Mouse (Mus musculus) embryo, embryonic 11 days (tissue): ENCODE data around the gene Spg7.
"Not testable (repeated sequence)": the region's sequence is repeated elsewhere in the genome, so short reads cannot be mapped to it uniquely, and the experiment has no call there.

Experiments
- DNase-seq: peaks from one replicate; pipeline ENCODE4 v3.0.0-alpha.2; 2015

The Spg7 gene

DNA sequence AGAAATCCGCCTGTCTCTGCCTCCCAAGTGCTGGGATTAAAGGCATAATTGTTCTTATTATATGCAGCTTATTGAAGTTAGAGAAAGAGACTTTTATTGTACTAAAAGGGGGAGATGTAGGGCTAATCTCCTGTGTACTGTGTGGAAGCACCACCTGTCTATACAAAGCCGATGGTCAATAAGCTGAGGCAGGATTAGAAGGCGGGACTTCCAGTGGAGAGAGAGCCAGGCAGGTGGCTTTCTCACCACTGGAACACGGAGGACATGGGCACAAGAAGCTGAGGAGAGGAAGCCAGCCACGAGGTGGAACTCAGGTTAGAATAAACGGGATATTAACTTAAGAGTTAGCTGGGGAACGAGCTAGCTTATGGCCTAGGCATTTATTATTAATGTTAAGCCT, at the start of gene Spg7:
Spg7 (plus strand) TSS at position 222 of the 400 bp plus-strand sequence.
- no peak for DNase-seq

DNA sequence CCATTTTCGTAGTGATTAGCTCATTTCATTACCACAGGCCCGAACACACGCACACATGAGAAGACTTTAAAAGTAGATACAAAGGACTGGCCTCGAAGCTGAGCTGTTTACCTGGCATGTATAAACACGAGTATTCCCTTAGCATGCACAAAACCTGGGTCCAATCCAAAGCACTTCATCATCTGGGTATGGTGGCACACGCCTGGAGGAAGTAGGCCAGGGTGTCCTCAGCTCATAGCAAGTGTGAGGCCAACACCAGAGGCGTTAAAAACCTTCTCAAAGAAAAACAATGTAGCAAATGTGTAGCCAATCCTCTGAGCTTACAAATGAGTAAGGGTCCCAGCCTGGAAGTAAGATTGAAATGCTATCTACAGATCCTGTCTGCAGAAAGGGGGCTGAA, 48.3 kb upstream of the Spg7 start:
- DNase-seq, result no peak

DNA sequence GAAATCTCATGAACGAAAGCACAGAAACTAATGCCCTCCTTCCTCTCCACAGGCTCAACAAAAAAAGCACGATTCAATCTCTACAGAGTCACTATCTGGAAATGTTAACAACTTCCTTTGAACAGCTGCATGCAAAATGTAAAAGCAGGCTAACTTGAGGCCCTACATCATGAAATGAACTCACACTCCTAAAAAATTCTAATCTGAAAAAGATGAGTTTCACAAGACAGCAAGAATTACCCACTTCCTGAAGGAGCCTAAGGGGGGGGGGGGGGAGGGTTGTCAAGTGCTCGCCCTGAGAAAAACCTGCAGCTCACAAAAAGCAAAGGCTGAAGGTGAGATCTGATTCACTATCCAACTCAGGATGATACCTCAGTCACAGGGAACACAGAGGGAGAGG, 47.7 kb upstream of the Spg7 start:
- DNase-seq, result no peak

DNA sequence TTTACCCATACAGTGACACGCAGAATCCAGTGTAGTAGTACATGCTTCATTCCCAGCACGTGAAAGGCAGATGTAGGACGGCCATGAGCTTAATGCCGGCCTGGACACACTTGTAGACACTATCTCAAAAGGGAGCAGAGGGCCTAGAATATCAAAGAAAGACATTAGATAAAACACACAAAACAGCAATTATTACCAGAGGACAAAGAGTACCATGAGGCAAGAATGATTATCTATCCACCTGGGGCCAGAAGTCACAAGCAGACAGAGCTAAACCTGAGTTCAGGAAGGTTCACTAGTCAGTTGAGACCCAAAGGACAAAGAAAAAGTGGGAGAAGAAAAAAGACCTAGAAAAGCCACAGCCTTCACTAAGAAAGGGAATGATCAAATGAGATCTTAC, 45.6 kb upstream of the Spg7 start:
- DNase-seq, result no peak

DNA sequence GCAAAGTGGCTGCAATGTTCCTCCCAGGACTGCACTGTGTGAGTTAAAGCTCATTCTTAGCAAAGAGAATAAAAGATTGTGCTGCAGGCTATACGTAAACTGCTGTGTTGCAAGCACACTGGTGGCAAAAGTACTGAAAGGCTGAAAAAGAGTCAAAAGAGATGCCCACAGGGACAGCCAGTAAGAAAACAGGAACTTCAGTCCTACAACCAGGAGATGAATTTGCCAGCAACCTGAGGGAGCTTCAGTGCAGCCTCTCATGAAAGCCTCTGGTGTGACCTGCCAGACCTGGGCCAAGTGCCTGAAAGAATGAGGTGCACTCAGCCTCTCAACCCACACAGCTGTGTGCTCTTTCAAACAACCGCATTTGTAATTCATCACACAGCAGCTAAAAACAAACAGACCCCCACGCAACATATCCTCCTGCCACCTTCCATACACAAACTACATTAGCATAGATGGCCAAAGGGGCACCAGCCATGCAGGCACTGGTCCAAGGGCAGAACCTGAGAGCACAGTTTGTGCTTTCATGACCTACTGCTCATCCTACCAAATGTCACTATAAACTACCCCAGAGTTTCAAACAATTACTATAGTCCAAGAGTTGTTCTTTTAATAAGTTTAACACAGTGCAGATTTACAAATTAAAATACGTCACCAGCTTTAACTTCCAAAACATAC, 44.1 kb upstream of the Spg7 start:
- DNase-seq, result no peak

DNA sequence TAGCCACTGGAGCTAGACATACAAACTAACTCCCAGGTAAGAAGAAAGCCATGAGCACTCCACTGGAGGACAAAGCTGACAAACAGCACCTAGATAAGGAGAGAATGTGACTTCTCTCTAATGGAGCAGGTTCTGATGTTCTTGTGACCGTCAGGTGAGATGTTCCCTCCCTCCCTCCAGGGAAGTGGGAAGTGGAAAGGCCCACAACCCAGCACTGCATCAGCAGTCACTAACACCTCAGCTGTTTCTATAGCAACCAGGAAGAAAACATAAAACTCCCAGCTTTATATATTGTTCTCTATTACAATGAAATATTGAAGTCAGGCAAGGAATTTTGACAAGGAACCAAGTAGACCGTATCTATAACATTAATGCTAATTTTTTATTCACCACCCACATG, 42.7 kb upstream of the Spg7 start:
- no peak for DNase-seq

DNA sequence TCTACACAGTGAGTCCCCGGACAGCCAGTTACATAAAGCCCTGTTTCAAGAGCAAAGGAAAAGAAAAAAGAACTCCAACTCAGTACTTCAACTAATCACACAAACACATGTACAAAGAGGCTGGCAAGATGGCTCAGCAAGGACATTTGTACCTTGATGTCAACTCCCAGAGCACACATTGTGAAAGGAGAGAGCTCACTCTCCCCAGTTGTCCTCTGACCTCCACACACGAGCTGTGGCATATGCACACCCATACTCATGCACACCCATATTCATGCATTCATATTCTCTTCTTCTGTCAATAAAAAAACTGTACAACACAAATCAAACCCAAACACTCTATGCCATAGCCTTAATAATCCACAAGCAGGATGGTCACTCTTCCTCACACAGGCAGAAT, 41.9 kb upstream of the Spg7 start:
- DNase-seq, result no peak

DNA sequence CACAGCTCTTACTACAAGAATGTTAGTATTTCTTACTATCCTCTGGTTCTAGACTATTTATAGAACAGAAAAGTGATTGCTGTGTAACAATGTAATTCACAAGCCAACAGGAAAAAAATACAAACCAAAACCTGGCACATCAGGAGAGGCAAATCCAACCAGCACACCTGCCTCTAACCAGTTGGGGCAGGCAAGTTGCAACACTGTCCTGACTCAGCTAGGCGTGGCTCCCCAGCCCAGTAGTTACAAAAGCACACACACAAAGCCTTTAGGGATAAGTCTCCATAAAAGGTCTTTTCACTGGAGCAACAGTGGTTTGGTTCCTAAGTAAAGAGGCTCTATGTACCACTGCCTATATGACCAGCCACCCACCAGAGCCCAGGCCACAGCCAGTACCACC, 41.5 kb upstream of the Spg7 start:
- no peak for DNase-seq

DNA sequence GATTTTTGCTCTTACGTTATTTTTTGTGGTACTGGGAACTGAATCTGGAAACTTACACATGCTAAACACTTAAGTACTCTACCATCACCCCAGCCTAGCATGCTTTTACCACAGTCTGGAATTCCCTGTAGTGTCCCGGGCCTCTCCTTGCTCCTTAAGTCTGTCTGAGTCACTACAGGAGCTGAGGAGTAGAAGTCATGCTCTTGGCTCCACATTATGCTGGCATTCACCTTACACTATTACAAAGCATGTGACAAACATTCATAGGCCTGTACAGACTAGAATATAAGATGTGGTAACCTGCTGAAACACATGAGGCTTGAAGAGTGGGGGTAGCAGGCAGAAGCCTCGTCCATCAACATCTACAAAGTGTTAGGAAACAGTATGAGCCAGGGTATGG, 40.0 kb upstream of the Spg7 start:
- DNase-seq, result no peak

DNA sequence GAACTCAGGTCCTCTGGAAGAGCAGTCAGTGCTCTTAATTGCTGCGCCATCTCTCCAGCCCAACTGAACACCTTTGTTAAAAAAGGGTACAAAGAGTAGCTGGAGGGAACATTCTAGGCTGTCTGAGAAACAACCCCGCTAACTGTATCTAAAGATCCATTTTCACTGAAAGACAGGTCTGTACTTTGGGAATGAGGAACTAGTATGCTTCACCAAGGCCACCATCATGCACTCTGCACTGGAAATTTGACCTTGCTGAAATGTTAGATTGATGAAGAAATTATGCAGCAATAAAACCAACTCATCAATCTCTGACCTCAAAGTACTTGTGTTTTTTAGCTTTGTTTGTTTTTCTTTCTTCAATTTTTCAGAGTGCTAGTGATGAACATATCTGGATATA, 38.5 kb upstream of the Spg7 start:
- DNase-seq, result no peak

DNA sequence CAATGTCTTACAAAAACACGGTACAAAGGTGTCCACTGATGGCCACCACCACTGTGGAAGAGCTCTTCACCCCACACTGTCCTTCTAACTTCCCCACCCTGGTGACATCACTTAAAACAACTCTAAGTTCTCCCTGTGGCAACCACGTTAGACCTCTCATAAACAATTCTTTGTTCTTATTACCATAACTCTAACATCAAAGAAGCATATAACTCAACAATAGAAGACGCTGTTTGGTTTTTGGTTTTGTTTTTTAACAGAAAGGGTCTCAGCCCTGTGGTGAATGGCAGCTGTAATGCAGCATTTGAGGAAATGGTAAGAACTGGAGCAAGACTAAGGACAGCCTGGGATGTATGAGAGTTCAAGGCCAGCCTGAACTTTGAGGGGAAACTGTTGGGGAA, 36.8 kb upstream of the Spg7 start:
- no peak for DNase-seq

DNA sequence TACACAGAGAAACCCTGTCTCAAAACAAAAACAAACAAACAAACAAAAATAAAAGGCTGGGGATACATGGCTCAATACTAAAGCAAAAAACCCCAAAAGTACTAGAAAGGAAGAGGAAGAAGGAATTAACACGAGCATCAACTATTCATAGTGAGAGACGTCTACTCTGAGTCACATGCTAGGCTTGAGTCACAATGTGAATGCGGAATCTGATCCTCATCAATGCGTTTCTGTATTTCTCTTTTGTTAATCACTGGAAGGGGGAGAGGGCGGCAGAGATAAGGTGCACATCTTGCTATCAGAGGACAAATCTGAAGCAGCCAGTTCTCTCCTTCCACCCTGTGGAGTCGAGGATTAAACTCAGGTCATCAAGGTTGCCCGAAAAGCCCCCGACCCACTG, 35.0 kb upstream of the Spg7 start:
- no peak for DNase-seq

DNA sequence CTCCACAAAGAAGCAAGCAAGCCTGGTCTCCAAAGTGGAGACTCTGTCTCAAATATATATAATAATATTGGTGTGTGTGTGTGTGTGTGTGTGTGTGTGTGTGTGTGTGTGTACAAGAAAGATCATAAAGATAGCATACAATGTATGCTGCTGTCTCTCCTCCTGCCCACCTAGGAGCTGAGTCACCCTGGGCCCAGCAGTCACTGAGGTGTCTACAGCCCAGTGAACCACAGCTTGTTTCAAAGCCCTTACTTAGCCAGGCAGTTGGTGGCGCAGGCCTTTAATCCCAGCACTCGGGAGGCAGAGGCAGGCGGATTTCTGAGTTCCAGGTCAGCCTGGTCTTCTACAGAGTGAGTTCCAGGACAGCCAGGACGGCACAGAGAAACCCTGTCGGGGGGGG, 32.7 kb upstream of the Spg7 start:
- DNase-seq, result not testable (repeated sequence)

DNA sequence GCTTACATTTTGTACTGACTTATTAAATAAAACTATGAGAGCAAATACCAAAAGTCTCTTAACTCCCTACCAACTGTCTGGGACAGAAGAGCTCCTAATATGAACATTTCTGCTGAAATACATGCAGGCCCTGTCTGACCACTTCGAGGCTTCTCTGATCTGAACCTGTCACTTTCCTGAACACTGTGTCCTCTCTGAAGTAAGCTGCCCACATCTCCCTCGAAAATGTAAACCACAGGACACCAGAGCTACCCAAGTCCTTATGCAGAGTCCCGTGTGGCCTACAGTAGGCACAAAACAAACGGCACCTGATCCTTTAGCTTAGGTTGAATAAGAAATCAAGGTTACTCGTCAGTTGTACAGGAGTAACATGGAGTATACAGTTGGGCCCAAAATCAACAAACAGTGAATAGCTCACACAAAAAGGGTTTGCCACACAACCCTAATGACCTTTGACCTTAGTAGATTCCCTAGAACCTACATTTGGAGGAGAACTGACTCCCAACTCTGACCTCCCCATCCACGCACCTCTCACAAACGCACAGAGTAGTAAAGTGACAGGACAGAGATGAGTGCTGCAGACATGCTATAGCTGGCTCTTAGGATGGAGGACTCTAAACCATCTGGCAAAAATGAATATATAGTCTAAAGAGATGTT, 31.3 kb upstream of the Spg7 start:
- DNase-seq, result no peak

DNA sequence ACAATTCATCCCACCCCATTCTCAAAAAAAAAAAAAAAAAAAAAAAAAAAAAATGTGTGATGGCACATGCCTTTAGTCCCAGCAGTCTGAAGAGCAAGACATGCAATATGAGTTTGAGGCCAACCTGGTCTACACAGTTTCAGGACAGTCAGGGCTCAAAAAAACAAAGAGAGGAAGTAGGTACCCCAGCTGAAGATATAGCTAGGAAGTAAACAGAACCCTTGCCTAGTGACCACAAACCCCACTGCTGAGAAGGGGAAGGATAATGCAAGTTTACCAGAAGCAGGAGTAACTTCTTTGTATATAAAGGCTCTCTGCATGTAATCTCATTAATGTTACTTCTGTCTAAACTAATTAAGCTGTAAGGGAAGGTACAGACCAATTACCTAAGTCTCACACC, 30.0 kb upstream of the Spg7 start:
- DNase-seq, result no peak

DNA sequence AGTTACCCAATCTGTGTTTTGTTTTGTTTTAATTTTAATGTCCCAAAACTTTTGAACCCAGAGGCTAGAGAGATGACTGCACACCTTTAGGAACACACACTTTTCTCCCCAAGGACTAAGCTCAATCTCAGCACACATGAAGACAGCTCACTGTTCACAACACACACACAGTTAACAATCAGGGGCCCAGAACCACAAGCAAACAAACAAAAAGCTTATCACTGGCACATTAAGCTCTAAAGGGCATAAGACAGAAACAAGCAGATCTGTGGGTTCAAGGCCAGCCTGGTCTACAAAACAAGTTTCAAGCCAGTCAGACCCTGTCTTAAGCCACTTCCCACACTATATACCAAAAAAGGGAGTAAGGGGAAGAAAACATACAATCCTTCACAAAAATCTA, 29.3 kb upstream of the Spg7 start:
- no peak for DNase-seq

DNA sequence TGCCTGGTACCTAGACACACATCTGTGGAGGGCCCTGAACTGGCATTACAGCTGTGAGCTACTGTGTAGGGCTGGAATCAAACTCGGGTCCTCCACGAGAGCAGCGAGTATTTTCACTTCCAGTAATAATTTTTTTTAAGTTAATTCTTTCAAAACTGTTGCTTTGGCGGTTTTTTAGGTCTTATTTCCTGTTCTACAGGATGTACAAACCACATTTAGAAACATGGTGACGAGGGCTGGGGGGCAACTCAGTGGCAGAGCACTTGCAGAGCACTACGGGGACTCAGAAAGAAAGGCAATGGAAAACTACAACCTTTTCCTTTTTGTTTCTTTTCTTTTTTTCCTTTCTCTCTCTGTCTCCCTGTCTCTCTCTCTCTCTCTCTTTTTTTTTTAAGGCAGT, 28.6 kb upstream of the Spg7 start:
- DNase-seq, result no peak

DNA sequence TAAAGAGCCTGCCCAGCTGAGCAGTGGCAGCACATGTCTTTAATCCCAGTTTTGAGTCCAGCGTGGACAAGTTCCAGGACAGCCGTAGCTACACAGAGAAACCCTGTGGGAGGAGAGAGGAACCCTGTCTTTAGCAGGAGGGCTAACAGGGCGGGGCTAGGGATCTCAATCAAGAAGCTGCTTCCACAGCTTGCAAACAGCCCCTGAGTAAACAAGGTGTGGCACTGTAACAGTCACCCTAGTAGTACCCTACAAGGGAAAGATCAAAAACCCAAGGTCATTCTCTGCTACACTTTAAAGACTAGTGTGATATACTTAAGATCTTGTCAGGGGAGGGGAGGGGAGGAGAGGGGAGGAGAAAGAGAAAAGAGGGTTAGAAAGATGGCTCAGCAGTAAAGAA, 25.8 kb upstream of the Spg7 start:
- DNase-seq, result no peak

DNA sequence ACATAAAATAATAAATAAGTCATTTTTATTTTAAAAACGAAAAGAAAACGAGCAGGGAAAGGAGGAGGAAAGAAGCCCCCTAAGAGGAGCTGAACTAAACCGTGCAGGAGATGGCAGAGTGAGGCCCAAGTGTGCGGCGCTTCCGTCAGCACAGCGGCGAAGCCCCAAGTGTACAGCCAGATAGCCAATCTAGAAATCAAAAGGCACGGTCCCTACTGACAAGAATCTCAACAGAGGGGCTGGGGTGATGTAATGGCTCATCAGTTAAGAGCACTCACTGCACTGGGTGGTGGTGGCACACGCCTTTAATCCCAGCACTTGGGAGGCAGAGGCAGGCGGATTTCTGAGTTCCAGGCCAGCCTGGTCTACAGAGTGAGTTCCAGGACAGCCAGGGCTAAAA, 25.3 kb upstream of the Spg7 start:
- DNase-seq, result no peak

DNA sequence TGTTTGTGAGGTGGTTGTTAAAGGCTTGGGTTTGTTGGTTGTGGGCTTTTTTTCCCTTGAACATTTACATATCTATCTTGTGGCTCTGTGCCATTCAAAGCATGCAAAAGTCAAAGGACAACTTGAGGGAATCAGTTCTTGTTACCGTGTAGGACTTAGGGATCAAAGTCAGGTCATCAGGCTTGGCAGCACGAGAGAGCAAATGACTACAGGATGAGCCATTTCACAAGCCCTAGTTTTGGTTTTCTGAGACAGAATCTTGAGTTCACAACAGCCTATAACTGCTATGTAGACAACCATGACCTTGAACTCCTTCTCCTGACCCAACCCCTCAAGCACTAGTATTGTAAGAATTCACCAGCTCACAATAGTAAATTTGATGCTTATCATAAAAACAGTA, 24.4 kb upstream of the Spg7 start:
- no peak for DNase-seq

DNA sequence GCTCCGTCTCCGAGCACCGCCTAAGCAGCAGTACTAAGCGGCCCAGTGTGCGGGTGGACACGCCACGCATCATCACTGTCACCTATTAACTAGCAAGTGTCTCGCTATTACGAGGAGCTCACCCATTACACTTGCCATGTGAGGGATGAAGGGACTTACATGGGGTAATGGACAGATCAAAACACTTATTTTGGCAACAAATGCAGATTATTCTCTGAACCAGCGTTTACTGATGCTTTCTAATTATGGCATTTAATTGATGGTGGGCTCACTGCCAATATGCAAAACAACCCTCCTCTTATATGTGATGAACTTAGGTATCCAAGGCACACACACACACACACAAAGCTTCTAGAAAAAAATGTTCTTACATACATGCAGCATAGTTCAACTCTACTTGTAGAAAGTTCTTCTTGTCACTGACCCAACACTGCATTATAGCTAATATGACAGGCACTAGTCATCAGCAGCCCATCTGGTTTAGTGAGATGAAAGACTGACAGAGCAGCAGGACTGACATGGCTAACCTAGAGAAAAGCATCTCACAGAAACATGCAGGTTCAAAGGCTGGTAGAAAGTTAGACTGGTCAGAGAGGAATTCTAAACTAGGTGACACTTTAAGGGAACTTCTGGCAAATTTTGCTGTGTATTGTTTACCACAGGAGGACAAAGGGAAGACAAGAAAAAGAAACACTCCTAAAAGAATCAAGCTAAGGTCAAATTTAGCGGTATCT, 23.2 kb upstream of the Spg7 start:
- DNase-seq, result no peak

DNA sequence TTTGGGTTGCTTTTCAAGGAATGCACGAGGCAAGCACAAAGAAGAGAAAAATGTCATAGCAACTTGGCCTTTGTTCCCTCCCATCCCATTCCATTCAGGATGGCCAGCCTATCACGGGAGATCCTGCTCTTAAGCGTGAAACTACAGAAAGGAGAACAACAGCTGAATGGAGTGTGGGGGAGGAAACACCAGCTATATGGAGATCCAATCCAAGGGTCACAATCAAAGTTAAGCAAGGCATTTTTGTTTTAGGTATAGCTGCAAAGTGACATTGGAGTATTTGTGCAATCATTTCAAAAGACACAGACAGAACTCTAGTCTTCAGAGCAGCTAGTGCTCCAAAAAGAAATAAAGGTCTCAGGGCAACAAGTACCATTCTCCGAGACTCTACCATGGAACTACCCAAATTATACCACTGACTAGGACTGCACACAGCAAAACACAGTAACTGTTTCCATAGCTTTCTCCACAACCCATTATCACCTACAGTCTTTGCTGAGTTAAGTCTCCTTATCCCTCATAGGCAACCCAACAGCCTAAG, 22.6 kb upstream of the Spg7 start:
- peak; percentile 65 for DNase-seq

DNA sequence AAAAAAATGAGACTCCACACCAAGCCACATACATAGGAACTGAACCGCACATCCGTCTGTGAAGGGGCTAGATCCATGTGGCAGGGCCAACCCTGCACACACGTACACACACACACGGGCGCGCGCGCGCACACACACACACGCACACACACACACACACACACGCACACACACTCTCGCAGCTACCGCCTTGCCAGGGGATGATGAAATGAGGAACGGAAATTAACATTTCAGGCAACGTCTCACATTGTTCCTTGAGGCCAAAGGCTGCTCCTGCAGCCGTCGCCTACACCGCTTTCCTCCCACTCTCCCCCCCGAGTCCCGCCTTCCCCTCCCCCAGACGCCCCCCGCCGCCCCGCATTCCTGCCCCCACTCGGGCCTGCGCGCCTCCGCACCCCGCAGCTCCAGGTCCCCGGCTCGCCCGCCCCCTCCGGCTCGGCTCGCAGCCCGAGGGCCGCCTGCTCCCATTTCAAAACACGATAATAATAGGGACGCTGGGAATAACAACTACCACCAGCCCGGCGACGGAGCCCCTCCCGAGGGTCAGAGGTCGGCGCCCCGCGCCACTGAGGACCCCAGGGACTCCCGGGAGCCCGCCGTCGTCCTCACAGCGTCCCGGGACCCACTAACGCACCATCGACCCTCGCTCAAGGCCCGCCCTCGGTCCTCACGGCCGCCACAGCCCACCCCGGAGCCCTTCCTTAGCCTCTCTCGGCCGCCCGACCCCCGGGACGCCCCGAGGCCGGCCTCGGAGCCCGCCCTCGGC, 21.6 kb upstream of the Spg7 start:
- DNase-seq, result peak; percentile 71

DNA sequence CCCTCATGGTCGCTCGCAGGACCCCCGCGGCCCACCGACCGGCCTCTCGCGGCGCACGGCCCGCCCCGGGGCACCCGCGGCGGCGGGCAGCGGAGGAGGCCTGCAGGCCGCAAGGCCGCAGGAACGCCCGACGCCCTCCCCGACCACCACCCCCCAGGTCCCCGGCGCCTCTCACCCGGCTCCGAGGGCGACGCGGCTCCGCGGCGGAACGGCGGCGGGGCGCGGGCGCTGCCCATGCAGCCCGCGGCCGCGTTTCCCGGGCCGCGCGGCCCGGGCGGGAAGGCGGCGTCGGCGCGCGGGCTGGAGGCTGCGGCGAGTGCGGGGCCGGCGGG, 21.0 kb upstream of the Spg7 start:
- DNase-seq, result no peak
